Mouse (Mus musculus): ENCODE measurements around the gene Mcrip2.

DNA sequence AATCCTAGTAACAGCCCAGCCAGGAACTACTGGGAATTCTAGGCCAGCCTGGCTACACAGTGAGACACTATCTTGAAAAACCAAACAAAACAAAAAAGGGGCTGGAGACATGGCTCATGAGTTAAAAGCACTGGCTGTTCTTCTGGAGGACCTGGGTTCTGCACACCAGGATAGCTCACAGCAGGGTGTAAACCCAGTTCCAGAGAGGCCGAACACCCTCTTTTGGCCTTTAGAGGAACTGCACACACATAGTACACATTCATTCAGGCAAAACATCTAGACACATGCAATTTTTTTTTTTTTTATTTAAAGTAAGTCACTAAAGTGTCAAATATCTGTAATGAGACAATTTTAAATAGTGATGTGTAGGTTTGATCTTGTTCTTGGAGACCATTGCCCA lies 31.6 kb upstream of the Mcrip2 start:
- no peak for TF ChIP-seq CTCF (IDR thresholded peaks at IDR 0.05; ENCODE audit: extremely low read depth, insufficient read depth, low read length)
- no peak for TF ChIP-seq POLR2A (IDR thresholded peaks at IDR 0.05; ENCODE audit: extremely low read depth, insufficient read depth, low read length)

Data from cortical plate, adult 2 months (tissue).